Mouse (Mus musculus): ENCODE results near the gene Lrrc59. TPM values are rescaled to one million over a fixed set of nuclear protein-coding genes. Genes with fewer than 3 reads are reported as not detected.
"Not testable (repeated sequence)": the region's sequence is repeated elsewhere in the genome, so short reads cannot be mapped to it uniquely, and the experiment has no call there.

Lrrc59 gene
- polyA plus RNA-seq, 1 experiment: 26.1 TPM

GRCm38 (mm10) chr11:94644461-94645219 is 15.1 kb downstream of the Lrrc59 start:
- TF ChIP-seq CTCF (IDR thresholded peaks at IDR 0.05; ENCODE audit: control insufficient read depth, insufficient read depth, low read length) (no peak), POLR2A (IDR thresholded peaks at IDR 0.05; ENCODE audit: borderline replicate concordance, control insufficient read depth, low read depth, low read length) (no peak)
- Histone ChIP-seq H3K27ac (ENCODE audit: control insufficient read depth, insufficient read depth, low read depth, low read length, poor library complexity) (no peak overlapping the region), H3K4me3 (replicated peaks; ENCODE audit: control insufficient read depth, low read depth, low read length) (no peak overlapping the region), H3K4me1 (ENCODE audit: control insufficient read depth, insufficient read depth, low read length) (no peaks in the 10 kb centered on the region)
- 89% methylated on average over 8 of the region's 8 CpGs for WGBS

- WGBS: 88% methylated on average over 4 of the region's 4 CpGs
Observed at GRCm38 (mm10) chr11:94646457-94646856, 16.9 kb downstream of the Lrrc59 start.

GRCm38 (mm10) chr11:94651241-94651640 is 21.7 kb downstream of the Lrrc59 start:
- not testable (repeated sequence) for H3K4me1 ChIP-seq (ENCODE audit: control insufficient read depth, insufficient read depth, low read length); H3K27ac ChIP-seq (ENCODE audit: control insufficient read depth, insufficient read depth, low read depth, low read length, poor library complexity); H3K4me3 ChIP-seq (replicated peaks; ENCODE audit: control insufficient read depth, low read depth, low read length)
- 88% methylated on average over 7 of the region's 7 CpGs for WGBS

More at GRCm38 (mm10) chr11:94646457-94646856, 16.9 kb downstream of the Lrrc59 start:
- no peak overlapping the region for H3K4me3 ChIP-seq (replicated peaks; ENCODE audit: control insufficient read depth, low read depth, low read length)
- no peak overlapping the region for H3K27ac ChIP-seq (ENCODE audit: control insufficient read depth, insufficient read depth, low read depth, low read length, poor library complexity)
- TF ChIP-seq POLR2A (IDR thresholded peaks at IDR 0.05; ENCODE audit: borderline replicate concordance, control insufficient read depth, low read depth, low read length): no peak
- TF ChIP-seq CTCF (IDR thresholded peaks at IDR 0.05; ENCODE audit: control insufficient read depth, insufficient read depth, low read length): no peak
- H3K4me1 ChIP-seq (ENCODE audit: control insufficient read depth, insufficient read depth, low read length): no peaks in the 10 kb centered on the region

- H3K27ac ChIP-seq (ENCODE audit: control insufficient read depth, insufficient read depth, low read depth, low read length, poor library complexity): no peak overlapping the region
- WGBS: 48% methylated on average over 8 of the region's 8 CpGs
- no peak for TF ChIP-seq CTCF (IDR thresholded peaks at IDR 0.05; ENCODE audit: control insufficient read depth, insufficient read depth, low read length)
- no peak for TF ChIP-seq POLR2A (IDR thresholded peaks at IDR 0.05; ENCODE audit: borderline replicate concordance, control insufficient read depth, low read depth, low read length)
Observed at GRCm38 (mm10) chr11:94652973-94653372, 23.4 kb downstream of the Lrrc59 start.

GRCm38 (mm10) chr11:94653663-94654436 is 24.3 kb downstream of the Lrrc59 start, which contains the start of the genes Mrpl27 and Eme1:
TSS of gene Mrpl27 (plus strand) at chr11:94653767.
TSS of gene Eme1 (minus strand) at chr11:94653964.
- WGBS: under 1% methylated on average over 32 of the region's 32 CpGs
- peak within 1 kb of the TSS; percentile 99 for H3K4me3 ChIP-seq (replicated peaks; ENCODE audit: control insufficient read depth, low read depth, low read length)
- peak within 1 kb of the TSS; percentile 95 for H3K27ac ChIP-seq (ENCODE audit: control insufficient read depth, insufficient read depth, low read depth, low read length, poor library complexity)
- H3K4me1 ChIP-seq (ENCODE audit: control insufficient read depth, insufficient read depth, low read length): peaks cover 1% of the 10 kb centered on the region
- TF ChIP-seq CTCF (IDR thresholded peaks at IDR 0.05; ENCODE audit: control insufficient read depth, insufficient read depth, low read length): no peak
- TF ChIP-seq POLR2A (IDR thresholded peaks at IDR 0.05; ENCODE audit: borderline replicate concordance, control insufficient read depth, low read depth, low read length): peak; percentile 5; the same call in 1 of the 2 replicates

More at GRCm38 (mm10) chr11:94652973-94653372, 23.4 kb downstream of the Lrrc59 start:
- H3K4me1 ChIP-seq (ENCODE audit: control insufficient read depth, insufficient read depth, low read length): peaks cover 1% of the 10 kb centered on the region
- peak overlapping the region; percentile 99 for H3K4me3 ChIP-seq (replicated peaks; ENCODE audit: control insufficient read depth, low read depth, low read length)

- TF ChIP-seq CTCF (IDR thresholded peaks at IDR 0.05; ENCODE audit: control insufficient read depth, insufficient read depth, low read length) (no peak), POLR2A (IDR thresholded peaks at IDR 0.05; ENCODE audit: borderline replicate concordance, control insufficient read depth, low read depth, low read length) (no peak)
- no peaks in the 10 kb centered on the region for H3K4me1 ChIP-seq (ENCODE audit: control insufficient read depth, insufficient read depth, low read length)
- H3K4me3 ChIP-seq (replicated peaks; ENCODE audit: control insufficient read depth, low read depth, low read length): no peak overlapping the region
- 67% methylated on average over 1 of the region's 1 CpGs for WGBS
- H3K27ac ChIP-seq (ENCODE audit: control insufficient read depth, insufficient read depth, low read depth, low read length, poor library complexity): no peak overlapping the region
Observed at GRCm38 (mm10) chr11:94661344-94661743, 31.8 kb downstream of the Lrrc59 start.

GRCm38 (mm10) chr11:94665281-94665680 is 35.7 kb downstream of the Lrrc59 start:
- no peaks in the 10 kb centered on the region for H3K4me1 ChIP-seq (ENCODE audit: control insufficient read depth, insufficient read depth, low read length)
- TF ChIP-seq CTCF (IDR thresholded peaks at IDR 0.05; ENCODE audit: control insufficient read depth, insufficient read depth, low read length): no peak
- no peak for TF ChIP-seq POLR2A (IDR thresholded peaks at IDR 0.05; ENCODE audit: borderline replicate concordance, control insufficient read depth, low read depth, low read length)
- 77% methylated on average over 6 of the region's 6 CpGs for WGBS
- H3K4me3 ChIP-seq (replicated peaks; ENCODE audit: control insufficient read depth, low read depth, low read length): no peak overlapping the region
- H3K27ac ChIP-seq (ENCODE audit: control insufficient read depth, insufficient read depth, low read depth, low read length, poor library complexity): no peak overlapping the region

- Histone ChIP-seq H3K4me3 (replicated peaks; ENCODE audit: control insufficient read depth, low read depth, low read length) (no peak overlapping the region), H3K4me1 (ENCODE audit: control insufficient read depth, insufficient read depth, low read length) (no peaks in the 10 kb centered on the region), H3K27ac (ENCODE audit: control insufficient read depth, insufficient read depth, low read depth, low read length, poor library complexity) (no peak overlapping the region)
- WGBS: 84% methylated on average over 5 of the region's 5 CpGs
- no peak for TF ChIP-seq POLR2A (IDR thresholded peaks at IDR 0.05; ENCODE audit: borderline replicate concordance, control insufficient read depth, low read depth, low read length)
- TF ChIP-seq CTCF (IDR thresholded peaks at IDR 0.05; ENCODE audit: control insufficient read depth, insufficient read depth, low read length): no peak
Observed at GRCm38 (mm10) chr11:94674984-94675383, 45.4 kb downstream of the Lrrc59 start.
